Mouse (Mus musculus) cortical plate, adult 2 months (tissue): Measurements from ENCODE around the gene Sgsm1.

Source experiments
- CTCF ChIP-seq: fragments of 200-500 bp; IDR thresholded peaks from 2 replicates; pipeline ENCODE4 v1.5.1; 2011; ENCODE audit warnings: mild to moderate bottlenecking, control low read depth, low read length; ENCODE audit not compliant: insufficient read depth; ENCODE audit errors: extremely low read depth
- POLR2A ChIP-seq: fragments of 200-500 bp; IDR thresholded peaks from 2 replicates; pipeline ENCODE4 v1.6.1; 2011; ENCODE audit warnings: mild to moderate bottlenecking, low read length, control low read depth; ENCODE audit not compliant: insufficient read depth; ENCODE audit errors: extremely low read depth

GRCm38 (mm10) chr5:113329463-113329862 lies 18.9 kb upstream of the Sgsm1 start:
- no peak for TF ChIP-seq POLR2A
- TF ChIP-seq CTCF: no peak
